Mouse (Mus musculus): ENCODE results near the gene Prmt9. TPM values are rescaled to one million over a fixed set of nuclear protein-coding genes. Genes with fewer than 3 reads are reported as not detected.
A peak's percentile ranks its signal among the peaks of the same experiment; 100 is the strongest.

Prmt9 gene
- polyA plus RNA-seq, 1 experiment from 2014 or later = 13.1 TPM

DNA sequence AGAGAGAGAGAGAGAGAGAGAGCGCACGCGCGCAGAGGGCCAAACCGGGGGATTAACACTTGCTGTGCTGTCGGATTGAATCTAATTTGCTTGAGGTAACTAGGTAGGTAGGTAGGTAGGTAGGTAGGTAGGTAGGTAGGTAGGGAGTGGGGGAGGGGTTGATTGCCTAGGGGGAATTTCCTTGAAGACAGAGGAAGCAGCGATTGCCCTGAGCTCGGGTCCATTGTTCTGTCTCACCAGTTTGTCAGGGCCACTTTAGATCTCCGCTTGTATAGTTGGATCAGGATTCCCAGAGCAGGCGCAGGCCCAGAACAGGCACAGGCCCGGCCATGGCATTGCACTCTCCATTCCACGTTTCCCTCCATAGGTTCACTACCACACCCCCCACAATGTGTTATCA is 12.4 kb upstream of the Prmt9 start:
- Histone ChIP-seq H3K27me3 (replicated peaks) (no peaks in the 10 kb centered on the region), H3K9me3 (replicated peaks) (no peaks in the 10 kb centered on the region), H3K27ac (no peak overlapping the region), H3K4me1 (peaks cover 25% of the 10 kb centered on the region), H3K4me3 (no peak overlapping the region), H3K4me2 (no peak overlapping the region), H3K36me3 (no peaks in the 10 kb centered on the region), H3K9ac (no peak overlapping the region)
- WGBS (ENCODE audit: insufficient replicate concordance) = 73% methylated on average over 12 of the region's 12 CpGs
- no peak for ATAC-seq

DNA sequence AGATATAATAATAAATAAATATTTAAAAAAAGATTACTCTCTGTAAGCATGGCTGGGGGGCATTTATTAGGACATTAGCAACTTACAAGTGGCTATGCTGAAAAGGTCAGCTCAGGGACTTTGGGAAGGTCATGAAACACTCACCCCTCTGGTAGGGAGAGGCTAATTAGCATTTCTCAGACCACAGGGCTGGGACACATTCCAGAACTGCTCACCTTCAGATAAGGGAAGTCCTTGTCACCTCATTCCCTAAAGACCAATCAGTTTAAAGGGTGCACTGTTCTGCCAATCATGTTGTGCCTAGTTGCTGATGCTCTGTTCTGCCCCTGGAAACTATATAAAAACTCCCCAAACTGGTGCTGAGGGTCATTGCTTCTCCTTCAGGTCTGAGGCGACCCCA is 10.9 kb upstream of the Prmt9 start:
- Histone ChIP-seq H3K4me1 (peaks cover 27% of the 10 kb centered on the region), H3K36me3 (no peaks in the 10 kb centered on the region), H3K27me3 (replicated peaks) (no peaks in the 10 kb centered on the region), H3K4me3 (no peak overlapping the region), H3K4me2 (no peak overlapping the region), H3K9me3 (replicated peaks) (no peaks in the 10 kb centered on the region), H3K9ac (no peak overlapping the region), H3K27ac (no peak overlapping the region)
- ATAC-seq = no peak
- 78% methylated on average over 1 of the region's 1 CpGs for WGBS (ENCODE audit: insufficient replicate concordance)

DNA sequence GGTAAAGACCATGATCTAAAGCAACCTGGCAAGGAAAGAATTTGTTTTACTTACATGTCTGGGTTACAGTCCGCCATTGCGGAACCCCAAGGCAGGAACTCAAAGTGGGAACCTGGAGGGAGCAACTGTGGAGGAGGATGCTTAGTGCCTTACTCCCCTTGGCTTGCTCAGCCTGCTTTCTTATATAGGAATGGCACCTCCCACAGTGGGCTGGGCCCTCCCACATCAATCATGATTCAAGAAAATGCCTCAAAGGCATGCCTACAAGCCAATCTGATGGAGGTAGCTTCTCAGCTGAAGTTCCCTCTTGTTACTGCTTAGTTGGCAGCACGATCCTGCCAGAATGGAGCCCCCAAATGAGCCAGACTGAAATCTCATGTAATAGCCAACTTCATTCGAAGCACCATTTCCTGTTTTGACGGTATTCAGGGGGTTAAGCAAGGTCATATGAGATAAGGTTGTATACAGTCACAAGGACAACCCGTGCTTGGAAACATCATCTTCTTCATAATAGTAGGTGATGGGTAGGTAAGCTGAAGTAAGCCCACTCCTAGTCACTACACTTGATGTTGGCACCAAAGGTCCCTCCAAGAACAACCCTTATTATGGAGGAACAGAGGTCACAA is 5.9 kb upstream of the Prmt9 start:
- no peak overlapping the region for H3K4me2 ChIP-seq
- no peak overlapping the region for H3K4me3 ChIP-seq
- H3K9ac ChIP-seq = no peak overlapping the region
- H3K4me1 ChIP-seq = peaks cover 24% of the 10 kb centered on the region
- WGBS (ENCODE audit: insufficient replicate concordance) = 51% methylated on average over 6 of the region's 6 CpGs
- H3K36me3 ChIP-seq = no peaks in the 10 kb centered on the region
- H3K27ac ChIP-seq = no peak overlapping the region
- H3K9me3 ChIP-seq (replicated peaks) = no peaks in the 10 kb centered on the region
- ATAC-seq = no peak
- H3K27me3 ChIP-seq (replicated peaks) = no peaks in the 10 kb centered on the region

DNA sequence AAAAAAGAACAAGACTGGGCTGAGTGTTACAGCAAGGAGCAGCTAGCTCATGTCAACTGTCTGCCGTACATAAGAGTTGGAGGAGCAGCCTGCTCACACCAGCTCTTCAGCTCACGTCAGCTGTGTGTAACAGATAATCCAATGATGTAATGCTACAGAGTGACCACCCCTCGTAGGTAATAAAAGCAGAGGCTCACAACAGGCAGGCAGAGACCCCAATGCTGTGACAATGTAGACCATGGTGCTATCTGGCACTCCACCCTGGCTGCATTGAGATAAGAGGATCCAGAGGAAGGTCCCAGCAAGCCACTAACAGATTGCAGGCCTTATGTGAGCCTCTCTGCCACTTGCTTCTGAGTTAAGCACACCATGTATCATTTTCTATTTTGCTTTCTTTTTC is 4.8 kb upstream of the Prmt9 start:
- H3K4me2 ChIP-seq = peak overlapping the region; percentile 31; the same call in 1 of the 2 replicates
- no peaks in the 10 kb centered on the region for H3K9me3 ChIP-seq (replicated peaks)
- no peak overlapping the region for H3K4me3 ChIP-seq
- no peaks in the 10 kb centered on the region for H3K27me3 ChIP-seq (replicated peaks)
- peaks cover 24% of the 10 kb centered on the region for H3K4me1 ChIP-seq
- ATAC-seq = peak; percentile 42
- 12% methylated on average over 3 of the region's 3 CpGs for WGBS (ENCODE audit: insufficient replicate concordance)
- H3K9ac ChIP-seq = no peak overlapping the region
- H3K36me3 ChIP-seq = no peaks in the 10 kb centered on the region
- peak overlapping the region; percentile 15; the same call in 1 of the 2 replicates for H3K27ac ChIP-seq

DNA sequence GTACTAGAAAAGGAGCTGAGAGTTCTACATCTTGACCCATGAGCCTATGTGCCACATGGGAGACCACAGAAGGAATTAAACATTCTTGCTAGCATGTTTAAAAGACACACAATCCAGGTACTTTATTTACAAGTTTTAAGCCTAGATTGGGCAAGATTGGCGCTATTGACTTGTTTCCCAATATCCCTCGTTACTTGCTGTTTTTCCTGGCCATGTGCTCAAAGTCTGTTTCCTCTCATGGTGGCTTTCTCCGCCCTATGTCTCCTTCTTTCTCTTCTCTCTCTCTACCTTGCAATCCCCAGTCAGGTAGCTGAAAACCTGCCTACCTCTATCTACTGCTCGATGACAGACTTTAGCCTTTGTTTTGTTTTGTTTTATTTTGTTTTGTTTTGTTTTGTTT is 3.6 kb upstream of the Prmt9 start:
- H3K9ac ChIP-seq = no peak overlapping the region
- H3K4me2 ChIP-seq = no peak overlapping the region
- no peaks in the 10 kb centered on the region for H3K9me3 ChIP-seq (replicated peaks)
- no peak for ATAC-seq
- H3K4me3 ChIP-seq = no peak overlapping the region
- H3K27me3 ChIP-seq (replicated peaks) = no peaks in the 10 kb centered on the region
- H3K36me3 ChIP-seq = no peaks in the 10 kb centered on the region
- no peak overlapping the region for H3K27ac ChIP-seq
- peaks cover 29% of the 10 kb centered on the region for H3K4me1 ChIP-seq
- 77% methylated on average over 4 of the region's 4 CpGs for WGBS (ENCODE audit: insufficient replicate concordance)

DNA sequence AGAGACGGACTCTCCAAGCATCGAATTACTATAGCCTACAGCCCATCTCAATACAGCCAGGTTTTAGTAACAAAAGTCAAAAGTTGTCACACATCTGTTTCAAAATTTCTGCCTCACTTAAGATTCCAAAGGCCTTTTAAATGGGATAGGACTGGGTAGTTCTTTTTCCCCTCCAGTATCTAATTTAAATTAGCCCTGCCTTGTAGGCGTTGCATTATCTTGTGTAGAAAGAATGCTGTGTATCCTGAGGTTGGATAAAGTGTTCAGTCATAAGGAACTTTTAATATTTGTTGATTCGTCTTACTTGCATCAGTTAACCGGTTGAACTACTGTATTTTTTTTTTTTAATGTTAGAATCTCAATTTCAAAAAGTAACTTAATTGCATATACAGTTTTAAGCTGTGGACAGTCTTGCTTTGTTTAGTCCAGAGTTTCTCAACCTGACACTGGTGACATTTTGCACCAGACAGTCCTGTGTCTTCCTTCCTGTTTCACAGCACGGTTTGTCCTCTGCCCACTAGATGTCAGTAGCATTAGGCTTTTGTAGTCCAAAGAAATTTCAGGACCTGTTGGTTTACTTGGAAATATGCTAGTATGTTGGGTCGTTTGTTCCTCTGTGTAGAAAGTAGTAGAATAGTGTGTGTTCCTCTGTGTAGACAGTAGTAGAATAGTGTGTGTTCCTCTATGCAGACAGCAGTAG is 834 bp downstream of the Prmt9 start:
- peak; percentile 33 for ATAC-seq
- WGBS (ENCODE audit: insufficient replicate concordance) = 13% methylated on average over 7 of the region's 7 CpGs
- H3K4me2 ChIP-seq = peak overlapping the region; percentile 83
- no peaks in the 10 kb centered on the region; the same call in 1 of the 2 replicates for H3K9me3 ChIP-seq (replicated peaks)
- peaks cover 20% of the 10 kb centered on the region for H3K4me1 ChIP-seq
- H3K36me3 ChIP-seq = peaks cover 39% of the 10 kb centered on the region
- no peaks in the 10 kb centered on the region for H3K27me3 ChIP-seq (replicated peaks)
- peak overlapping the region; percentile 74 for H3K4me3 ChIP-seq
- H3K27ac ChIP-seq = peak overlapping the region; percentile 83
- H3K9ac ChIP-seq = peak overlapping the region; percentile 84

DNA sequence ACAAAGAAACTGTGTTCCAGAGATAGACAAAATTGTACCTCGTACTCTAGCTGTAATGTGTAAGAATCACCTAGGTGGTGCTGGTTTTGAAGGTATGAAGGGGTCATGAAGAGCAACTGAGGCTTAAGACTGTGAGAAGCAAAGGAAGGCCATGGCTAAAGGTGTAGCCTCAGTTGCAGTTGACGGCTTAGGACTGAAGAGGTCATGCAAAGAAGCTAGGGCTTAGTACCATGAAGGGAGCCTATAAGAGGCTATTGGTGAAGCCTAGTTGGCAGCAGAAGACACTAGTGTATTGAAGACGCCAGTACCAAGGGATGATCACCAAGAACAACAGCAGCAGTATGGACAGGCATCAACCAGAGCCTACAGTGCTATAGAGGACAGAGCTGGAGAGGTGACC is 3.3 kb downstream of the Prmt9 start:
- WGBS (ENCODE audit: insufficient replicate concordance) = 85% methylated on average over 3 of the region's 3 CpGs
- H3K4me2 ChIP-seq = no peak overlapping the region
- H3K27ac ChIP-seq = no peak overlapping the region
- ATAC-seq = no peak
- peaks cover 13% of the 10 kb centered on the region for H3K4me1 ChIP-seq
- no peak overlapping the region for H3K9ac ChIP-seq
- no peaks in the 10 kb centered on the region for H3K27me3 ChIP-seq (replicated peaks)
- H3K4me3 ChIP-seq = no peak overlapping the region
- H3K36me3 ChIP-seq = peaks cover 63% of the 10 kb centered on the region
- H3K9me3 ChIP-seq (replicated peaks) = no peaks in the 10 kb centered on the region; the same call in 1 of the 2 replicates

DNA sequence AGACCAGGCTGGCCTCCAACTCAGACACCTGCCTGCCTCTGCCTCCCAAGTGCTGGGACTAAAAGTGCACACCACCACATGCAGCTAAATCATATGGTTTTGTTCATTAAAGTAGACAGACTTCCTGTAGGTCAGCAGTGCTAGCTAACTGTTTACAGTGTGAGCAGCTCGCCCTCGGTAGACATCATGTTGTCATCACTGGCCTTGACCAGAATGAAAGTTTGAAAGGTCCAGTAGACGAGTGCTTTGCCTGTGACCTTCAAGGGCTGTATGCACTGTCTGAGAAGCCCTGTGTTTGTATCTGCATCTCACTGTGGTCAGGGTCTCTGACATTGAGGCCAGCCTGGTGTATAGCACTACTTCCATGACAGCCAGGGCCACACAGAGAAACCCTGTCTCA is 12.2 kb downstream of the Prmt9 start:
- Histone ChIP-seq H3K9me3 (replicated peaks) (no peaks in the 10 kb centered on the region), H3K9ac (no peak overlapping the region), H3K4me2 (no peak overlapping the region), H3K36me3 (peaks cover 85% of the 10 kb centered on the region), H3K27ac (no peak overlapping the region), H3K4me3 (no peak overlapping the region), H3K4me1 (no peaks in the 10 kb centered on the region), H3K27me3 (replicated peaks) (no peaks in the 10 kb centered on the region)
- no peak for ATAC-seq
- WGBS (ENCODE audit: insufficient replicate concordance) = 73% methylated on average over 3 of the region's 3 CpGs

DNA sequence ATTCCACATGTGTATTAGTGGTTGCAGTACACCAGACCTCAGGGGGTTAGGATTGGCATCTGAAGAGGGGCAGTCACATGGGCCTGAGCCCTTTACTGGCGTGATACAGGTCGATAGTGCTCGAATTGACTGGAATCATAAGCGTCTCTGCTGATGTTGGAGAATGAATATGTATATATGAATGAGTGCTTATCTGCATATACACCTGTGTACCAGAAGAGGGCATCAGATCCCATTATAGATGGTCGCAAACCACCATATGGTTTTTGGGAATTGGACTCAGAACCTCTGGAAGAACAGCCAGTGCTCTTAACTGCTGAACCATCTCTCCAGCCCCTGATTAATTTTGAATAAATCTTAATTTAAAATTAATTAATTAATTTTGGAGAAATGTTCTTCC is 25.0 kb downstream of the Prmt9 start:
- no peaks in the 10 kb centered on the region for H3K9me3 ChIP-seq (replicated peaks)
- H3K27ac ChIP-seq = no peak overlapping the region
- no peak overlapping the region for H3K4me2 ChIP-seq
- peaks cover 63% of the 10 kb centered on the region for H3K36me3 ChIP-seq
- ATAC-seq = no peak
- no peak overlapping the region for H3K9ac ChIP-seq
- H3K4me3 ChIP-seq = no peak overlapping the region
- H3K27me3 ChIP-seq (replicated peaks) = no peaks in the 10 kb centered on the region
- 82% methylated on average over 5 of the region's 5 CpGs for WGBS (ENCODE audit: insufficient replicate concordance)
- H3K4me1 ChIP-seq = no peaks in the 10 kb centered on the region

DNA sequence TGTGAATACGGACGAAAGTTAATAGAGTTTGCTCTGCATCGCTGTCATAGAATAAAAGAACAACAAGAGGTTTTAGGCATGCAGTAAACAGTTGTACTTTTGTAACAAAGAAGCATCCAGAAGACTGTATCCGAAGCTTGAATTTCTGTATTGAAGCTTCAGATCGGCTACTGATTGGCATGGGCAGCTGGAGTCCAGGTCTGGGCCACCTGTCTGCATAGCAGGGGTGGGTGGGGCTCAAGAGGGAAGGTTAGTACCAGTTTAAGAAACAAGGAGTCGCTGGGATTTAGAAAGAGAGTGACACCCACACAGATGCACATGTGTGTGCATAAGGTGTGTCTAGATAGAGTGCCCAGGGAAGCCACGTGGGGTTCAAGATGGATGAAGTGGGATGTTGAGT is 28.5 kb downstream of the Prmt9 start:
- Histone ChIP-seq H3K9ac (no peak overlapping the region), H3K9me3 (replicated peaks) (no peaks in the 10 kb centered on the region), H3K36me3 (peaks cover 66% of the 10 kb centered on the region), H3K4me2 (no peak overlapping the region), H3K4me1 (no peaks in the 10 kb centered on the region), H3K27me3 (replicated peaks) (no peaks in the 10 kb centered on the region), H3K4me3 (no peak overlapping the region), H3K27ac (no peak overlapping the region)
- ATAC-seq = no peak
- 82% methylated on average over 7 of the region's 7 CpGs for WGBS (ENCODE audit: insufficient replicate concordance)

DNA sequence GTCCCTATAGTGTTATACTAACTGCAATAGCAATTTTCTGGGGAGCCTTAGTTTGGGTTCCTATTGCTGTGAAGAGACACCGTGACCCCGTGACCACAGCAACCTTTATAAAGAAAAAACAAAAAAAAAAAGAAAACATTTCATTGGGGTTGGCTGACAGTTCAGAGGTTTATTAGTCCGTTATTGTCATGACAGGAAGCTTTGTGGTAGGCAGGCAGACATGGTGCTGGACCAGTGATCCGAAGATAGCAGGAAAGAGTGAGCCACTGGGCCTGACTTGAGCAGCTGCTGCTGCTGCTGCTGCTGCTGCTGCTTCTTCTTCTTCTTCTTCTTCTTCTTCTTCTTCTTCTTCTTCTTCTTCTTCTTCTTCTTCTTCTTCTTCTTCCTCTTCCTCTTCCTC is 35.0 kb downstream of the Prmt9 start:
- H3K27me3 ChIP-seq (replicated peaks) = no peaks in the 10 kb centered on the region
- H3K4me2 ChIP-seq = no peak overlapping the region
- no peak overlapping the region for H3K4me3 ChIP-seq
- peaks cover 35% of the 10 kb centered on the region for H3K36me3 ChIP-seq
- 47% methylated on average over 4 of the region's 4 CpGs for WGBS (ENCODE audit: insufficient replicate concordance)
- H3K4me1 ChIP-seq = no peaks in the 10 kb centered on the region
- no peak for ATAC-seq
- H3K27ac ChIP-seq = no peak overlapping the region
- no peak overlapping the region for H3K9ac ChIP-seq
- no peaks in the 10 kb centered on the region for H3K9me3 ChIP-seq (replicated peaks)

DNA sequence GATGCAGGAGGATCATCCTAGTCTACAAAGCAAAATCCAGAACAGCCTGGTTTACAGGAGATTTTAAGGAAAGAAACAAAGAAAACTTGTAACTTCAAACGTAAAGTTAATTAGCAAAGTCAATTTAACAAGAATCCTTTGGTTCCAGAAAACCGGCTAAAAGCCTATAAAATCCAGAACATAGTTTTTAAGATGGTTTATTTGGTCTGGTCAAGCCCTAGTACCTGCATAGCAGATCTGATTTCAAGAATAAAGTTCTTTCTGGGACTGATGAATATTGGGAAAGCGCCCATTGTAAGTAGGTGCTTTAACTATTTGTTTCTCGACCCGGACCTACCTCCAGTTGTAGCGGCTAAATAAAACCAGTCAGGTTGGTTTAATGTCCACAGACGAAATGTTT is 60.4 kb downstream of the Prmt9 start:
- no peak overlapping the region for H3K27ac ChIP-seq
- peak overlapping the region; percentile 63 for H3K4me3 ChIP-seq
- no peak for ATAC-seq
- H3K9me3 ChIP-seq (replicated peaks) = no peaks in the 10 kb centered on the region
- 18% methylated on average over 7 of the region's 7 CpGs for WGBS (ENCODE audit: insufficient replicate concordance)
- peak overlapping the region; percentile 57; the same call in 1 of the 2 replicates for H3K9ac ChIP-seq
- peaks cover 18% of the 10 kb centered on the region; the same call in 1 of the 2 replicates for H3K4me1 ChIP-seq
- peak overlapping the region; percentile 80 for H3K4me2 ChIP-seq
- no peaks in the 10 kb centered on the region; the same call in 1 of the 2 replicates for H3K27me3 ChIP-seq (replicated peaks)
- peaks cover 6% of the 10 kb centered on the region; the same call in 1 of the 2 replicates for H3K36me3 ChIP-seq

Measured in liver, embryonic 12.5 days (tissue).